Mouse (Mus musculus) kidney, adult 9 months (tissue): Measurements from ENCODE around the gene Gm9936.

Experiments used
- DNase-seq: peaks from one replicate; pipeline ENCODE4 v3.0.0; 2022

The Gm9936 gene

GRCm38 (mm10) chr5:114836886-114837285 lies 21.6 kb downstream of the Gm9936 start:
- no peak for DNase-seq

- no peak for DNase-seq
Measured at GRCm38 (mm10) chr5:114829740-114830139, 28.7 kb downstream of the Gm9936 start.

- no peak for DNase-seq
Measured at GRCm38 (mm10) chr5:114827427-114827826, 31.1 kb downstream of the Gm9936 start.

- DNase-seq, result peak; percentile 86
Measured at GRCm38 (mm10) chr5:114825978-114826691, 32.3 kb downstream of the Gm9936 start.

GRCm38 (mm10) chr5:114824197-114824596 lies 34.3 kb downstream of the Gm9936 start:
- peak; percentile 68 for DNase-seq

GRCm38 (mm10) chr5:114822796-114823688 lies 35.4 kb downstream of the Gm9936 start, which contains the start of gene 1500011B03Rik:
1500011B03Rik (minus strand) TSS chr5:114823468.
- peak; percentile 51 for DNase-seq

GRCm38 (mm10) chr5:114818124-114818523 lies 40.4 kb downstream of the Gm9936 start:
- DNase-seq, result peak; percentile 50

- DNase-seq, result no peak
Measured at GRCm38 (mm10) chr5:114816599-114816998, 41.9 kb downstream of the Gm9936 start.

GRCm38 (mm10) chr5:114813525-114814181 lies 44.8 kb downstream of the Gm9936 start:
- peak; percentile 78 for DNase-seq

GRCm38 (mm10) chr5:114809826-114810225 lies 48.7 kb downstream of the Gm9936 start:
- DNase-seq, result no peak

- DNase-seq, result no peak
Measured at GRCm38 (mm10) chr5:114809181-114809756, 49.2 kb downstream of the Gm9936 start.

- no peak for DNase-seq
Measured at GRCm38 (mm10) chr5:114808385-114808784, 50.1 kb downstream of the Gm9936 start.

GRCm38 (mm10) chr5:114807893-114808292 lies 50.6 kb downstream of the Gm9936 start:
- DNase-seq, result no peak

GRCm38 (mm10) chr5:114807468-114807867 lies 51.0 kb downstream of the Gm9936 start:
- no peak for DNase-seq

GRCm38 (mm10) chr5:114807063-114807462 lies 51.4 kb downstream of the Gm9936 start:
- no peak for DNase-seq

GRCm38 (mm10) chr5:114806636-114807035 lies 51.8 kb downstream of the Gm9936 start:
- DNase-seq, result no peak
